Mouse (Mus musculus): Measurements from ENCODE around the gene Cdc42bpb.

The Cdc42bpb gene

GRCm38 (mm10) chr12:111293025-111293424, 84.5 kb downstream of the Cdc42bpb start:
- DNase-seq (ENCODE audit: low read depth, low spot score), result no peak

- no peak for DNase-seq (ENCODE audit: low read depth, low spot score)
Measured at GRCm38 (mm10) chr12:111284532-111284931, 93.0 kb downstream of the Cdc42bpb start.

- no peak for DNase-seq (ENCODE audit: low read depth, low spot score)
Measured at GRCm38 (mm10) chr12:111283573-111283972, 93.9 kb downstream of the Cdc42bpb start.

GRCm38 (mm10) chr12:111276371-111276770, 101.1 kb downstream of the Cdc42bpb start:
- DNase-seq (ENCODE audit: low read depth, low spot score), result no peak

GRCm38 (mm10) chr12:111275150-111275841, 102.2 kb downstream of the Cdc42bpb start:
- no peak for DNase-seq (ENCODE audit: low read depth, low spot score)

GRCm38 (mm10) chr12:111274447-111275149, 102.9 kb downstream of the Cdc42bpb start:
- DNase-seq (ENCODE audit: low read depth, low spot score), result no peak

GRCm38 (mm10) chr12:111274006-111274405, 103.5 kb downstream of the Cdc42bpb start:
- no peak for DNase-seq (ENCODE audit: low read depth, low spot score)

- peak; percentile 55 for DNase-seq (ENCODE audit: low read depth, low spot score)
Measured at GRCm38 (mm10) chr12:111272420-111272819, 105.1 kb downstream of the Cdc42bpb start.

GRCm38 (mm10) chr12:111271966-111272365, 105.6 kb downstream of the Cdc42bpb start:
- DNase-seq (ENCODE audit: low read depth, low spot score), result no peak

- DNase-seq (ENCODE audit: low read depth, low spot score), result no peak
Measured at GRCm38 (mm10) chr12:111271406-111271805, 106.1 kb downstream of the Cdc42bpb start.

- no peak for DNase-seq (ENCODE audit: low read depth, low spot score)
Measured at GRCm38 (mm10) chr12:111270629-111271277, 106.8 kb downstream of the Cdc42bpb start, which contains the start of gene Amn. Gene Amn, plus strand, starts transcription at chr12:111271095.

- no peak for DNase-seq (ENCODE audit: low read depth, low spot score)
Measured at GRCm38 (mm10) chr12:111267673-111268325, 109.7 kb downstream of the Cdc42bpb start.

- no peak for DNase-seq (ENCODE audit: low read depth, low spot score)
Measured at GRCm38 (mm10) chr12:111266592-111266991, 110.9 kb downstream of the Cdc42bpb start.

GRCm38 (mm10) chr12:111265212-111265611, 112.3 kb downstream of the Cdc42bpb start:
- DNase-seq (ENCODE audit: low read depth, low spot score), result no peak

GRCm38 (mm10) chr12:111263650-111264049, 113.9 kb downstream of the Cdc42bpb start:
- no peak for DNase-seq (ENCODE audit: low read depth, low spot score)

- DNase-seq (ENCODE audit: low read depth, low spot score), result no peak
Measured at GRCm38 (mm10) chr12:111251227-111251626, 126.3 kb downstream of the Cdc42bpb start.

- DNase-seq (ENCODE audit: low read depth, low spot score), result no peak
Measured at GRCm38 (mm10) chr12:111250116-111250515, 127.4 kb downstream of the Cdc42bpb start.

- no peak for DNase-seq (ENCODE audit: low read depth, low spot score)
Measured at GRCm38 (mm10) chr12:111249095-111249494, 128.4 kb downstream of the Cdc42bpb start.

GRCm38 (mm10) chr12:111246808-111247464, 130.6 kb downstream of the Cdc42bpb start:
- DNase-seq (ENCODE audit: low read depth, low spot score), result no peak

GRCm38 (mm10) chr12:111245070-111245469, 132.4 kb downstream of the Cdc42bpb start:
- DNase-seq (ENCODE audit: low read depth, low spot score), result no peak

- DNase-seq (ENCODE audit: low read depth, low spot score), result no peak
Measured at GRCm38 (mm10) chr12:111243733-111244132, 133.8 kb downstream of the Cdc42bpb start.

Measured in embryo, embryonic 11.5 days (tissue).